Mouse (Mus musculus): ENCODE data around the gene Sv2a. TPM values are rescaled to one million over a fixed set of nuclear protein-coding genes. Genes with fewer than 3 reads are reported as not detected.
A peak's percentile ranks its signal among the peaks of the same experiment; 100 is the strongest.

The Sv2a gene
- polyA plus RNA-seq, 1 experiment from 2014 or later, result 2.2 TPM

DNA sequence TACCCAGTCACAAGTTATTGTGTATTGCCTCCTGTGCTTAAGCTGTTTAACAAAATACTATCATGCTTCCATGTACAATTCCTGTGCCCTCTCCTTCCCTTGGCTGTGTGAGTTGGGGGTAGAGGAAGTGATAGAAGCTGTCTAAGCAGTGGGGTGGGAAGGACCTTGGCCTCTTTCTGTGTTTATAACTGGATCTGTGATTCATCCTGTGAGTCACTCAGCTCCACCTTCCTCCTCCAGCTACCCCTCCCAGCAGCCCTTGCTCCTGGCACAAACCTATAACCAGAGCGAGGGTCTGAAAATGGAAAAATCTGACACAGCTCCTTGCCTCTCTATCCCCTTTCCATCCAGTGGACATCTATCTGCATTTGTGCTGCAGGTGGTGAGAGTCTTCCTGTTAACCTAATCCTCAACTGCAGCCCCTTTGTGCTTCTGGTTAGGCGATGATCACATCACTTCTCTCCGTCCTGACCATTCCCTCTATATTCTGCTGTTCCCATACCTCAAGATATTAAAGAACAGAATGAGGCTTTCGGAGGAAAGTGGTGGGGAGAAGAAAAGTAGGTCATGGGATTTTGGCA lies 20.6 kb upstream of the Sv2a start:
- 59% methylated on average over 4 of the region's 4 CpGs for WGBS
- Histone ChIP-seq H3K27ac (ENCODE audit: low read depth, low read length) (peak overlapping the region; percentile 73; the same call in 1 of the 2 replicates), H3K4me3 (ENCODE audit: low read length) (no peak overlapping the region), H3K9ac (ENCODE audit: low read depth, low read length) (peak overlapping the region; percentile 63; the same call in 1 of the 2 replicates), H3K9me3 (ENCODE audit: control insufficient read depth, low read length) (no peaks in the 10 kb centered on the region), H3K4me2 (replicated peaks; ENCODE audit: low read depth, low read length) (peak overlapping the region; percentile 80), H3K36me3 (ENCODE audit: control insufficient read depth, insufficient read depth, low read length) (peaks cover 8% of the 10 kb centered on the region; the same call in 1 of the 2 replicates), H3K4me1 (ENCODE audit: control insufficient read depth, insufficient read depth, low read length) (peaks cover 10% of the 10 kb centered on the region), H3K27me3 (ENCODE audit: control insufficient read depth, insufficient read depth, low read length) (no peaks in the 10 kb centered on the region)
- ATAC-seq (ENCODE audit: low FRiP score, low TSS enrichment), result no peak

DNA sequence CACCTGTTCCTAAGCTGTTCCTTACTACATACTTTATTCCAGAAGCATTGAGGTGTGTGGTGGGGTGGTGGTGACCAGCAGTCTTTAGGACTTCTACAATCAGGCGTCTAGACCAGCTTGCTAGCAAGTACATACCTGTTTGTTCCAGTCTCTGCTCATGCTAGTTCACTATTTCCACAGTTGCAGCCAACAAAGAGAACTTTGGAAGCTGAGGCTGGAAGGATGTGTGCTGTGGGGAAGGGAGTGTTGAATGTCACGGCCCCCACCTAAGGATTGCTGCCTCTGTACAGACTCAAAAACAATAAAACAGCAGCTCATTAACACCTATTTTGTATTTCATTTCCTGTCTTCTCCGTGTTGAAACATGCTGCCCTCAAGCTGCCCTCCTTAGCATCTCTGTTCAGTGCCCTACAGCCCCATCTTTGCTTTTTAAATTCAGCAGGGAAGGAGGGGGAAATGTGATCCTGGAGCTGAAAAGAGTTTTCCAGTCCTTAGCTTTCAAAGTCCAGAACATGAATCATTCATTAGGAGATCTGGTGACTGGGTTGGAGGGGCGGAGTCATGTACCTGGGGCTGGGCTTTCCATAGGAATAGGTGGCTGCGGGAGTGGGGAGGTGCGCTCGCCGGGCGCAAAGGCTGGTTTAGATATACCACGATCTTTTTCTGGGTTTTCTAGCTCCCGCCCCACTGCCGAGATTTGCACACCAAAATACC lies 20.0 kb upstream of the Sv2a start:
- H3K4me3 ChIP-seq (ENCODE audit: low read length), result peak overlapping the region; percentile 53
- H3K36me3 ChIP-seq (ENCODE audit: control insufficient read depth, insufficient read depth, low read length), result peaks cover 2% of the 10 kb centered on the region; the same call in 1 of the 2 replicates
- peaks cover 10% of the 10 kb centered on the region for H3K4me1 ChIP-seq (ENCODE audit: control insufficient read depth, insufficient read depth, low read length)
- peak overlapping the region; percentile 63 for H3K9ac ChIP-seq (ENCODE audit: low read depth, low read length)
- peak; percentile 83 for ATAC-seq (ENCODE audit: low FRiP score, low TSS enrichment)
- H3K27me3 ChIP-seq (ENCODE audit: control insufficient read depth, insufficient read depth, low read length), result no peaks in the 10 kb centered on the region
- WGBS, result 2% methylated on average over 12 of the region's 12 CpGs
- peak overlapping the region; percentile 80 for H3K4me2 ChIP-seq (replicated peaks; ENCODE audit: low read depth, low read length)
- no peaks in the 10 kb centered on the region for H3K9me3 ChIP-seq (ENCODE audit: control insufficient read depth, low read length)
- H3K27ac ChIP-seq (ENCODE audit: low read depth, low read length), result peak overlapping the region; percentile 73

DNA sequence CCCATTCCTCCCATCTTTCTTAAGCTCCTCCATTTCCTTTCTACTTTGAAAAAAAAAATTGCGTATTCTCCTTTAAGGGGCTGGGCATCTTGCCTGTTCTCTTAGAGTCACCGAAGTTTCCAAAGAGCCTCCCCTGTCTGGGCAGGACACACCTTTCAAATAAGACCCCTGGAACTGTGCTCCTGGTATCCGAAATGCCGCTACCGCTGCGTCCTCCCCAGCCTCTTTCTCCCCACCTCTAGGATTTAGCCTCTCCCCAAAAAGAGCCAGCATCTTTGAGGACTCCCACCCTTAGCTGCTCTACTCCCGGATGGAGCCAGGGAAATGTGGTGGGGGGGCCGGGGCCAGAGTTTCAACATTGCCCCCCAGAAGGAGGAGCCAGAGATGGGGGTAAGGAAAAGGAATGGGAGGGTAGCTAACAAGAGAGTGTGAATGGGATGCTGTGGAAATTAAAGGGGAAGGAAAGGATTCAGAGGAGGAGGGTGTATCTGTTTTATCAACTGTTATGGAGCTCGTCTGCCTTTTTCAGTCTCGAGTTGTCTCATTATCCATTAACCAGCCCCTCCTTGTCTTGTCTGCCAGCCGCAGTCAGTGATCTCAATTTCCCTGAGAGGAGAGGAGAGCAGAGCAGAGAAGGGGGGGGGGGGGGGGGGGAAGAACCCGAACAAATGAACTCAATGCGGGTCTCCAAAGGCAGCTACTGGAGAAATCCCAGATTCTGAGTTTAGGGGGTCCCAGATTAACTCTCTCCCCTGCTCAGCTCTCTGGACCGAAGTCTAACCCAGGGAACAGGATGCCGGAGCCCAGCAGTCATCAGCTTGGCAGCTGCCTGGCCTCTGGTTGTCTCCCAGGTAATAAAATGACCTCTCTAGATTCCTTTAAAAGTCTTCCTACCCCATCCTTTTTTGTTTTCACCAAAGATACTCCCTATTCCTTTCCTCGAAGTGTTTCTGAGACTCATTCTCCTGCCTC lies 18.8 kb upstream of the Sv2a start, which contains the start of gene Mtmr11:
Mtmr11 (plus strand) TSS at position 136 of the 972 bp plus-strand sequence.
- peak; percentile 64 for ATAC-seq (ENCODE audit: low FRiP score, low TSS enrichment)
- H3K9me3 ChIP-seq (ENCODE audit: control insufficient read depth, low read length), result no peaks in the 10 kb centered on the region
- 5% methylated on average over 16 of the region's 16 CpGs for WGBS

GRCm38 (mm10) chr3:96163040-96163439 lies 17.9 kb upstream of the Sv2a start:
- Histone ChIP-seq H3K4me1 (ENCODE audit: control insufficient read depth, insufficient read depth, low read length) (peaks cover 10% of the 10 kb centered on the region), H3K9ac (ENCODE audit: low read depth, low read length) (peak overlapping the region; percentile 44; the same call in 1 of the 2 replicates), H3K9me3 (ENCODE audit: control insufficient read depth, low read length) (no peaks in the 10 kb centered on the region), H3K27ac (ENCODE audit: low read depth, low read length) (no peak overlapping the region), H3K4me2 (replicated peaks; ENCODE audit: low read depth, low read length) (peak overlapping the region; percentile 80), H3K27me3 (ENCODE audit: control insufficient read depth, insufficient read depth, low read length) (no peaks in the 10 kb centered on the region), H3K4me3 (ENCODE audit: low read length) (peak overlapping the region; percentile 53; the same call in 1 of the 2 replicates), H3K36me3 (ENCODE audit: control insufficient read depth, insufficient read depth, low read length) (no peaks in the 10 kb centered on the region)
- no peak for ATAC-seq (ENCODE audit: low FRiP score, low TSS enrichment)
- WGBS, result 89% methylated on average over 6 of the region's 6 CpGs

More for the DNA sequence above, 18.8 kb upstream of the Sv2a start, which contains the start of gene Mtmr11:
- peak within 1 kb of the TSS; percentile 63 for H3K9ac ChIP-seq (ENCODE audit: low read depth, low read length)
- H3K27me3 ChIP-seq (ENCODE audit: control insufficient read depth, insufficient read depth, low read length), result no peaks in the 10 kb centered on the region
- H3K27ac ChIP-seq (ENCODE audit: low read depth, low read length), result peak within 1 kb of the TSS; percentile 73
- H3K4me3 ChIP-seq (ENCODE audit: low read length), result peak within 1 kb of the TSS; percentile 53
- H3K36me3 ChIP-seq (ENCODE audit: control insufficient read depth, insufficient read depth, low read length), result no peaks in the 10 kb centered on the region
- peaks cover 10% of the 10 kb centered on the region for H3K4me1 ChIP-seq (ENCODE audit: control insufficient read depth, insufficient read depth, low read length)
- H3K4me2 ChIP-seq (replicated peaks; ENCODE audit: low read depth, low read length), result peak within 1 kb of the TSS; percentile 80

- no peak for ATAC-seq (ENCODE audit: low FRiP score, low TSS enrichment)
- Histone ChIP-seq H3K36me3 (ENCODE audit: control insufficient read depth, insufficient read depth, low read length) (peaks cover 5% of the 10 kb centered on the region; the same call in 1 of the 2 replicates), H3K4me3 (ENCODE audit: low read length) (no peak overlapping the region), H3K9ac (ENCODE audit: low read depth, low read length) (no peak overlapping the region), H3K9me3 (ENCODE audit: control insufficient read depth, low read length) (no peaks in the 10 kb centered on the region), H3K4me2 (replicated peaks; ENCODE audit: low read depth, low read length) (no peak overlapping the region), H3K27ac (ENCODE audit: low read depth, low read length) (peak overlapping the region; percentile 19; the same call in 1 of the 2 replicates), H3K27me3 (ENCODE audit: control insufficient read depth, insufficient read depth, low read length) (no peaks in the 10 kb centered on the region), H3K4me1 (ENCODE audit: control insufficient read depth, insufficient read depth, low read length) (peaks cover 3% of the 10 kb centered on the region; the same call in 1 of the 2 replicates)
- 74% methylated on average over 12 of the region's 12 CpGs for WGBS
Measured at GRCm38 (mm10) chr3:96168466-96169158, 12.3 kb upstream of the Sv2a start.

GRCm38 (mm10) chr3:96170276-96170675 lies 10.7 kb upstream of the Sv2a start:
- Histone ChIP-seq H3K36me3 (ENCODE audit: control insufficient read depth, insufficient read depth, low read length) (peaks cover 20% of the 10 kb centered on the region), H3K9me3 (ENCODE audit: control insufficient read depth, low read length) (no peaks in the 10 kb centered on the region), H3K9ac (ENCODE audit: low read depth, low read length) (no peak overlapping the region), H3K27ac (ENCODE audit: low read depth, low read length) (no peak overlapping the region), H3K4me3 (ENCODE audit: low read length) (no peak overlapping the region), H3K4me2 (replicated peaks; ENCODE audit: low read depth, low read length) (no peak overlapping the region), H3K27me3 (ENCODE audit: control insufficient read depth, insufficient read depth, low read length) (no peaks in the 10 kb centered on the region), H3K4me1 (ENCODE audit: control insufficient read depth, insufficient read depth, low read length) (peaks cover 6% of the 10 kb centered on the region; the same call in 1 of the 2 replicates)
- no peak for ATAC-seq (ENCODE audit: low FRiP score, low TSS enrichment)
- WGBS, result 89% methylated on average over 4 of the region's 4 CpGs

- no peaks in the 10 kb centered on the region for H3K9me3 ChIP-seq (ENCODE audit: control insufficient read depth, low read length)
- H3K27ac ChIP-seq (ENCODE audit: low read depth, low read length), result peak overlapping the region; percentile 99; the same call in 1 of the 2 replicates
- peak overlapping the region; percentile 94 for H3K9ac ChIP-seq (ENCODE audit: low read depth, low read length)
- no peaks in the 10 kb centered on the region for H3K27me3 ChIP-seq (ENCODE audit: control insufficient read depth, insufficient read depth, low read length)
- H3K4me3 ChIP-seq (ENCODE audit: low read length), result peak overlapping the region; percentile 94; the same call in 1 of the 2 replicates
- 61% methylated on average over 10 of the region's 10 CpGs for WGBS
- peaks cover 6% of the 10 kb centered on the region; the same call in 1 of the 2 replicates for H3K4me1 ChIP-seq (ENCODE audit: control insufficient read depth, insufficient read depth, low read length)
- H3K4me2 ChIP-seq (replicated peaks; ENCODE audit: low read depth, low read length), result peak overlapping the region; percentile 64
- H3K36me3 ChIP-seq (ENCODE audit: control insufficient read depth, insufficient read depth, low read length), result peaks cover 27% of the 10 kb centered on the region
- ATAC-seq (ENCODE audit: low FRiP score, low TSS enrichment), result no peak
Measured at GRCm38 (mm10) chr3:96170976-96171545, 9.9 kb upstream of the Sv2a start.

All from kidney, embryonic 14.5 days (tissue).